Mouse (Mus musculus) erythroblast, adult 5-6 weeks (primary cell): ENCODE data around the gene Tbc1d10b. TPM values are rescaled to one million over a fixed set of nuclear protein-coding genes. Genes with fewer than 3 reads are reported as not detected.
A peak's percentile ranks its signal among the peaks of the same experiment; 100 is the strongest.

Source experiments
- ATAC-seq: replicated peaks from 2 replicates; pipeline ENCODE4 v1.8.0; 2016; ENCODE audit warnings: moderate number of reproducible peaks, mild to moderate bottlenecking, moderate TSS enrichment, inconsistent platforms; ENCODE audit not compliant: poor library complexity, low FRiP score, severe bottlenecking
- total RNA-seq, 2 experiments: library from RNA; stranded (forward) in 1 of 2; stranded (reverse) in 1 of 2; fragments of 150-400 nt in 1 of 2; fragments of 200-764, 138-1000 nt in 1 of 2; gene quantifications; 2 replicates each; pipeline versions ENCODE4 v1.2.3 to v1.2.4; 2015 to 2017; ENCODE audit warnings: low replicate concordance in 2 of 2

The Tbc1d10b gene
- total RNA-seq, 2 experiments from 2014 or later: 8.1 to 77.5 TPM

DNA sequence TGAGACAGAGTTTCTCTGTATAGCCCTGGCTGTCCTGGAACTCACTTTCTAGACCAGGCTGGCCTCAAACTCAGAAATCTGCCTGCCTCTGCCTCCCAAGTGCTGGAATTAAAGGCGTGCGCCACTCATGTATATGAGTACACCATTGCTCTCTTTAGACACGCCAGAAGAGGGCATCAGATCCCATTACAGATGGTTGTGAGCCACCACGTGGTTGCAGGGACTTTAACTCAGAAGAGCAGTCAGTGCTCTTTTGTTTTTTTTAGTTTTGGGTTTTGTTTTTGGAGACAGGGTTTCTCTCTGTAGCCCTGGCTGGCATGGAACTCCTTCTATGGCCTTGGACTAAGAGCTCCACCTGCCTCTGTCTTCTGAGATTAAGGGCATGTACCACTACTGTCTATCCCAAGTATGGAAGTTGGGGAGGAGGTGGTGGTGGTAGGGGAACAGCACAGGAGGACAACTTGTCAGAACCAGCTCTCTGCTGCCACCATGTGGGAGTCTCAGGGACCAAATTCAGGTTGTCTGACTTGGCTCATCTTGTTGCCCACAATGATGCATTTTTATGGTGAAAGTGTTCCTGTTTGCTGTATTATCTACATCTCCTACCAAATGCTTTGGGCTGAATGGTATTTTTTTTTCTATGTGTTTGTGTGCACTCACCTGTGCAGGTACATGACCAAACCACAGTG, 20.5 kb upstream of the Tbc1d10b start:
- ATAC-seq: peak; percentile 63

DNA sequence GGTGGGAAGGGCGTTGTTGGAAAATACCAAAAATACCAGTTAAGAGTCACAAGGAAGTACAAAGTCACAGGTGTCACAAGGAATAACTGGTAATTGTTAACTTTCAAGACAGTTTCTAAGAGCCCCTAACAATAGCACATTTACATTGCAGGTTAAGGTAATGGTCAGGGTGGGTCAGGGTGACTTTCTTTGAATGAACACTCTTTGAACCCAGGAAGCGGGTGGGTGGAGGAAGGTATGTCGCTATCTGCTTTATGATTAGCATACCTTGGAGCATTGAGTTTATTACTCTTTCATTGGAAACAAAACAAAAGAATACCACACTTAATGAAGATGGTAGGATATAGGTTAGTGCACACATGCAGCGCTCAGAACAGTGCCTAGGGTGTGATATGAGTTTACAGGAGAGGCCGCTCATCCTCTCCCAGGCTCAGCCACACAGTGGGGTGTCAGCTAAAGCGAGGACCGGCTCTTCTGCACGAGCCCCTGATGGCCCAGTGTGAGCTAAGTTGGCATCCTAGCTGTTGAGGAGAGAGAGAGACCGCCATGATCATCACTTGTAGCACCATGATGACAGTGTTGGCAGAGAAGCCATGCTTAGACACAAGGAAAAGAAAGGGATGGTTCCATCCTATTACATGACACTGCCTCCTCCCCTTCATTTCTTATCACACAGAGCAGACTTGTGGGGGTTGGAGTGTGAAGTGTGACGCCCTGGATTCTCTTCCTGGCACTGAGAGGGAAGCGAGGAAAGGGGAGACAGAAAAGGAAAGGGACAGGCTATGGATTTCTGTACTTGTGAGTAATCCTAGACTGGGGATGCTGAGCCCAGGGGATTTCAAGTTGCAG, 17.1 kb upstream of the Tbc1d10b start:
- ATAC-seq: peak; percentile 79

DNA sequence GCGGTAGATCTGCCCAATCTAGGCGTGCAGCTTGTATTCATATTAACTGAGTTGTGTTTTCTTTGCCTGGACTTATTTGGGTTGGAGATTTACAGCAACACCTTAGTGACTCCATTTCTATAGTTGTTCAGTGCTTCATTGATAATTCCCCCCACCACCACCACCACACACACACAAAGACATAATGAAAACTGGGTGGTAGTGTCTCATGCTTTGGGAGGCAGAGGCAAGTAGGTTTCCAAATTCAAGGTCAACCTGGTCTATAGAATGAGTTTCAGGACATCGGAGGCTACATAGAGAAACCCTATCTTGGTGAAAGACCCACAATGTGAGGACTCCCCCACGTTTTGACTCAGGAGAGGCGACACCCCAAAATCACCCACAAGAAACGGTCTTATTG, 16.3 kb upstream of the Tbc1d10b start:
- no peak for ATAC-seq

DNA sequence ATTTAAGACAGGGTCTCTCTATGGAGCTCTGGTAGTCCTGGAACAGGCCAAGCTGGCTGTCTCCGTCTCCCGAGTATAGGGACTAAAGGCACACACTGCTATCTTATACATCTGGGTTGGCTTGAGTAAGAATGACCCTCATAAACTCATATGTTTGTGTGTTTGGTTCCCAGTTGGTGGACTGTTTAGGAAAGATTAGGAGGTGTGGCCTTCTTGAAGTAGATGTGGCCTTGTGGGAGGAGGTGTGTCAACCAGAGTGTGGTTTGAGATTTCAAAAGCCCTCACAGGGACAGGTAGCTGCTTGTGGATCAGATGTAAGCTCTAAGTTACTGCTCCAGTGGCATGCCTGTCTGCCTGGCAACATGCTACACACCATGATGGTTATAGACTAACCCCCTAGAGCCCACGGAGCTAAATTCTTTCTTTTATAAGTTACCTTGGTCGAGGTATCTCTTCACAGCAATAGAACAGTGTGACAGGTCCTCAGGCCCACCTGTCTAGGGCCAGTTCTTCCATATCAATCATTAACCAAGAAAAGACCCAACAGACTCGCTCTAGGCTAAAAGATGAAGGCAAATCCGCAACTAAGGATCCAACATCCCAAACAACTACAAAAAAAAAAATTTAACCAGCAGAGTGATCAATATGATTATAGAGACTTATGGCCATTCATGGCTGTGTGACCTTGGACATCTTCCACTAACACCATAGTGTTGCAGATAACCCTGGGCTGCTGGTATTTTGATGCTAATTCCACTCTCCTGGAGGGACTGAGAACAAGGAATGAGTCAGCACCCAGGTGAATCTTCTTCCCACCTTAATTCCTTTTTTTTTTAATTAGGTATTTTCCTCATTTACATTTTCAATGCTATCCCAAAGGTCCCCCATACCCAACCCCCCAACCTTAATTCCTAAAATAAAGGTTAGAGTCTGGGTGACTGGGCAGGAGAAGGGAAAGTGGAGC, 15.5 kb upstream of the Tbc1d10b start:
- peak; percentile 75 for ATAC-seq

DNA sequence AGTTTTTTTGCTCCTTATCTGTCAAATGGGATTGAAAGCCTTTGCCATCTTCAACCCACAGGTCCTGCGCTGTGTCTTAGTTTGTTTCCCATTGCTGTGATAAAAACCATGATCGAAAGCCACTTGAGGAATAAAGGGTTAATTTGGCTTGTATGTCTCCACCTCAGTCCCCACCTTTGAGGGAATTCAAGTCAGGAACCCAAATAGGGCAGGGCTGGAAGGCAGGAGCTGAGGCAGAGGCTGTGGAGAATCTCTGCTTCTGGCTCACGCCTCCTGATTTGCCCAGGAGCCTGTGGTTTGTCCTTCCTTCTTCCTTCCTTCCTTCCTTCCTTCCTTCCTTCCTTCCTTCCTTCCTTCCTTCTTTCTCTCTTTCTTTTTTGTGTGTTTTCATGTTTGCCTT, 14.8 kb upstream of the Tbc1d10b start:
- ATAC-seq: no peak

DNA sequence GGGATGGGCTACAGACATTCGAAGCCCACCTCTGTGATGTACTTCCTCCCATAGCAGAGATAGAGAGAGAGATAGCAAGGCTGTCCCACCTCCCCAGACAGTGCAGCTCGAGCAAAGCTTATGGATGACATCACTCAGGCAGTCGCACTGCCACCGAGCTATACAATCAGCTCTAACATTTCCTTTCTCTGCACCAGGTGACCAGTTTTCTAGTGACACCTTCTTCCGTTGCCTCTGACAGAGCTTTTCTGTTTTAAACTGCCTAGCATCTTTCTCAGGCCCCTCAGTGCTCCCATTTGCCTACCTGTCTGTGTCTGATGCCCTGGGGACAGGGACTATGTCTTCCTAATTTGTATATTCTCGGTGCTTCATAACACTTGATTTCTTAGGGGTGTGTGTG, 12.2 kb upstream of the Tbc1d10b start:
- no peak for ATAC-seq

DNA sequence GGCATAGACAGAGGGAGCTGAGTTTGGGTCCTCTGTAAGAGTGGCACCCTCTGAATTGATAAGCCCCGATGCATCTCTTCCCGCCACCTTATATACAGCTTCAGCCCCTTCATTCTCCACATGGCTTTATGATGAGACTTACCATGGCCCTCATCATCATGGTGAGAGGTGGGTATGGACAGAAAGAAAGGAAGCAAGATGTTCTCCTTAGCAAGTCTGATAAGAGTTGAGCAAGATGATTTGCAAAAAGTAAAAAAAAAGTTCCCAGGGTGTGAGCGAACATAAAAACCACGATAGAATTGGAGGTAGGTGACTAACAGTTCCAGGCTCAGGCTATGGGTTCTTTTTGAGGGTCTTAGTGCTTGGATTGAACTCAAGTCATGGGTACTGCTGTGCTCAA, 10.4 kb upstream of the Tbc1d10b start:
- ATAC-seq: peak; percentile 52

DNA sequence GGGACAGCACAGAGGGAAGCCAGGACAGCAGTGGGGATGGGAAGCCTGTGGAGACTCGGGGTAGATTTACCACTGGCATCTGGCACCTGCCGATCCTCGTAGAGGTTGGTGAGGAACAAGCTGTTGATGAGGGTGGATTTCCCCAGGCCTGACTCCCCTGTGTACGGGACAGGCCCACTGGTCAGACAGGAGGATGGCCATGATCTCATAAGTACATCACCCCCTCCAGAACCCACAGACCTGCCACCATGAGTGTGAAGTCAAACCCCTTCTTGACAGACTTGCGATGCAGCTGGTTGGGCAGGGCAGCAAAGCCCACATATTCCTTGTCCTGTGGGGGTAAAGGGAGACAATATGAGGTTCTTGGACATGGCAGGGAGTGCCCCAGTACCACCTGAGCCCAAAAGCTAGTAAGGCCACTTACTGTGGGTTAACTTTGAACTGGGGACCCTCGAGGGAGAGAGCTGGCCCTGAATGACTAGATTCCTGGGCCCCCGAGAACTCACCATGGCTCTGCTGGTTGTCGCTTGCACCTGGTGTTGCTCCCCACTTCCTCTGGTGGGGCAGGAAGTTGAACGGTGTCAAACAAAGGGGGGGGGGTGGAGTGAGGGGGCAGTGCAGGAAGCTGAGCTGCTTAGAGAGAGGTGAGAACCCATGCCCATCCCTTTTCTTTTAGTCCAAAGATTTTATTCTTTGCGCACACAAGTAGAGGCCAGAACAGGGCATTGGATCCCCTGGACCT, 9.8 kb upstream of the Tbc1d10b start:
- ATAC-seq: no peak

DNA sequence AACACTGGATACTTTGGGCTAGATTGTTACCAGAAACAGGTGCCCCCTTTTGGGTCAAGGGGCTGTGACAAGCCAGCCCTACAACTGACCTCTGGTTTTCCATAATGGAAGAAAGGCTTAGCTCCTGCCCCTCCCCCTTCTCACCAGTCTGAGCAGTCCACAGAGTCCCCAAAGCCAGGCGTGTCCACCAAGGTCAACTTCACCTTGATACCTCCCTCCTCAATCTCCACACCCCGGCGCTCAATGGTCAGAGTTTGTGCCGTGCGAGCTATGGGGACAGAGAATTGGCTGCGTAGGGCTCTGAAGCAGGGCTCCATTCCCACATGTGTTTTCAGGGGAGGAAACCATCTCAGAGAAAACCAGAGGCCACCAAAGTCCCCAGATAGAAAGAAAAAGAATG, 9.2 kb upstream of the Tbc1d10b start:
- no peak for ATAC-seq

DNA sequence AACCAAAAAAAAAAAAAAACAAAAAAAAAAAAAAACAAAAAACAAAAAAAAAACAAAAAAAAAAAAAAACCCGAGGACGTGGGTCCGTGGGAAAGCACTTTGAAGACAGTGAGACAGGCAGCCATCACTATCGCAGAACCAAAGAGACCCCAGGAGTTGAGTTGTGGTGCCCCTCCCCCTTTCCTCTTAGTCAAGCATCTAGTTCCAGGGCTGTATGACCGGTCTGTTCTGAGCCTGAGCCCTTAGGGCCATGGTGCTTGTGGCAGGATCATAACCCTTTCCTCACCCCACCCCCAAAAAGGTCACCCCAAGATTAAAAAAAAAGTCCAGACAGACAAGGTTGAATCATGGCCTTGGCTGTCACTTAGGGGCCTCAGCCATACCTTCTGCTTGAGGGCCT, 8.0 kb upstream of the Tbc1d10b start:
- ATAC-seq: no peak

DNA sequence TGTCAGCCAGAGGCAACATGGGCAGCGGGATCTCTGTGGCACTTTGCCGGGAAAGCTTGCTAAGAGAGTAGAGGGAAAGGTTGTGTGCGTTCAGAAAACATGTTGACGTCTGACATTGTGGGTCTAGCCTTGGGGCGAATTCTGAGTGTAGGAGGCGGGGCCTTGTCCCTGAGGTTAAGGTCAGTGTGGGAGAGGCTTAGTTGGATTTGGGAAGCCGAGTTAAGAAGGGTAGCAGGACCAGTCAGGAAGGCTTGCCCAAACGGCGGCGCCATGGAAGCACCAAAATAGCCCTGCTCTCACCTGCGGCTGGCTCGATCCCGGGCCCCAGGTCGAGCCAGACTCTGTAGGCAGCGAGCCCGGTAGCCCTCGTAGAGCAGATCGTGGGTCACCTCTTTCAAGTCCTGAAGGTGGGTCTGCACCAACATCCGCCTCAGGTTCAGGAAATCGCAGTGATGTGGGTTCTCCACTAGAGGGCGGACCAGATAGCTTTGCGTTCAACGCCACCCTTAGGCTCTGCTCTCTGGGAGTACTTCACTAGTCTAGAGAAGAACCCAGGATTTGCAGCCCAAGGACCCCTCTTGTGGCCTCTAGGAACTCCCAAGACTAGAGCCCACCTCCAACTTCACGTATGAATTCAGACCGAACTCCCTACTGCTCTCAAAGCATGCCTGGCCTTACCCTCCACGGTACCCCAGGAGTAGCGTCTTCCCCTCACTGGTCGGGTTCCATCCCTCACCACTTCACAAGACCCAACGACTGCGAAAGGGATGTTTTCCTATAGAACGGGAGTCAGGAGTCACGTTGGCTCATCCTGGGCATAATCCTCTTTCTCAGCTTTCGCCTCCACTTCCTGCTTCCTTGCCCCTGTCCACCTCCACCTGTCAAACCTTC, 7.0 kb upstream of the Tbc1d10b start:
- ATAC-seq: peak; percentile 65

DNA sequence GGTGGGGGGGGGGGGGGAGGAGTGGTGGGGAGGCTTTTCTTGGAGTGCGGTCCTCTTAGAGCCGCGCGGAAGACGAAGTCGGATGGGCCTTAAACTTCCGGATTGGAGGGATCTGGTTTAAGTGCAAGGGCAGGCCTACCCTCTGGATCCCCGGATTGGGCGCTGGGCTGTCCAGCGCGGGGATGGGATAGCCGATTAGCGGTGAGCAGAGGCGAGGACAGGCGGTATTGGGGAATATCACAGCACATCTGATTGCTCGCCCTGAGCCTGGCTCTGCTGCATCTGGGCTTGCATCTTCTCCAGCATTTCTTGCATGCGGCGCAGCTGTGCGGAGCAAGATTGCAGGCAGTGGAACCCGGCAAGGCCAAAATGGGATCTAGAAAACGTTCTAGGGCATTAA, 6.3 kb upstream of the Tbc1d10b start:
- ATAC-seq: no peak

DNA sequence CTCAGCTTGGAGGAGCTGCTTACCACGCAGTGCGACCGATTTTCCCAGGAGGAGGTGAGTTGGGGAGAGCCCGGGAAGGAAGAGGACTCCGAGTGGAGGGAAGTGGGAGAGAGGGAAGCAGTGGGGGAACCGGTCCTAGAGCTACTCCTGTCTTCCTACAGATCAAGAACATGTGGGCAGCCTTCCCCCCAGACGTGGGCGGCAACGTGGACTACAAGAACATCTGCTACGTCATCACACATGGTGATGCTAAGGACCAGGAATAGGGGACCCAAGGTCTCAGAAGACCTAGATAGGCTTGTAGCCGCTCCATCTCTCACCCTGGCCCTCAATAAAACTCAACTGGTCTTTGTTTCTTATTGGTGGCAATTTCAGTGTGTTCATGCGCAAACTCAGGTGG, 5.7 kb upstream of the Tbc1d10b start:
- no peak for ATAC-seq

DNA sequence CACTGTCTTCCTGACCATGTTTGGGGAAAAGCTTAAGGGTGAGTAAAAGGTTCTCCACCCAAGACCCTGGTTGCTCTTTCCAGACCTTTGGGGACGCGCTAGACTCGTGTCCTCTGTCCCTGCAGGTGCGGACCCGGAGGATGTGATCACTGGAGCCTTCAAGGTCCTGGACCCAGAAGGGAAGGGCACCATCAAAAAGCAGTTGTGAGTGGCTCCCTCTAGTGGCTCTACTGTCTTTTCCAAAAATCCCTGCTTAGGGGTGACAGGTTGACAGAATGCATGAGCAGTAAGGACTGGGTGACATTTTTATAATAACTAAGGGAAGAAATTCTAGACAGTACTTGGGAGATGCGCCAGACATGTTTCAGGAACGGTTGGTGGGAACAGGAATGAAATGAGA, 5.2 kb upstream of the Tbc1d10b start:
- peak; percentile 30; the same call in 1 of the 2 replicates for ATAC-seq

DNA sequence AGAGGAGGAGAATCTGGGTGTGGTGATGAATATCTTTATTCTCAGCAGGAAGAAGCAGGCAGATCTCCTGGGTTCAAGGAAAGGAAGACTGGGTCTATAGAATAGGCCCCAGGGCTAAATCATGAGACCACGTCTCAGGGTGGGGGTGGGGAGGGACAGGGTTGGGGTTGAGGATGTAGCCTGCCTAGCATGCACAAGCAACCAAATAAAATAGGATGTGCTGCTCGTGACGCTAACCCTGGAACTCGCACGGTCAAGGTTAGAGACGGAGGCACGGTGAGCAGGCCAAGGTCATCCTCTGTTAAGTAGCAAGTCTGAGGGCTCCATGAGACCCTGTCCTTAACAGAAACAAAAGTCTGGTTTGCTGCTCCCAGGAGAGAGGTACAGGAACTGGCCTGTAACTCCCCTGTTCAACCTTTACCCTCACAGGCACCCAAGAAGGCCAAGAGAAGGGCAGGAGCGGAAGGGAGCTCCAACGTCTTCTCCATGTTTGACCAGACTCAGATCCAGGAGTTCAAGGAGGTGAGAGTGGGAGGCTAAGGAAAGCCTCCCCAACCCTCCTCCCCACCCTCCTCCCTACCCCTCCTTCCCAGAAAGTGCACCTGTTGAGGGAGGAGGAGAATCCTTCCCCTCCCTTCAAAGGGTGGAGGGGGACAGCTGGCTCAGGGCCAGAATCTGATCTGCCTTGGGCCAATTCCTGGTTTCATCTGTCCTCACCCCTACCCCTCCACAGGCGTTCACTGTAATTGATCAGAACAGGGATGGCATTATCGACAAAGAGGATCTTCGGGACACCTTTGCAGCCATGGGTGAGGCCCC, 4.4 kb upstream of the Tbc1d10b start:
- ATAC-seq: no peak

DNA sequence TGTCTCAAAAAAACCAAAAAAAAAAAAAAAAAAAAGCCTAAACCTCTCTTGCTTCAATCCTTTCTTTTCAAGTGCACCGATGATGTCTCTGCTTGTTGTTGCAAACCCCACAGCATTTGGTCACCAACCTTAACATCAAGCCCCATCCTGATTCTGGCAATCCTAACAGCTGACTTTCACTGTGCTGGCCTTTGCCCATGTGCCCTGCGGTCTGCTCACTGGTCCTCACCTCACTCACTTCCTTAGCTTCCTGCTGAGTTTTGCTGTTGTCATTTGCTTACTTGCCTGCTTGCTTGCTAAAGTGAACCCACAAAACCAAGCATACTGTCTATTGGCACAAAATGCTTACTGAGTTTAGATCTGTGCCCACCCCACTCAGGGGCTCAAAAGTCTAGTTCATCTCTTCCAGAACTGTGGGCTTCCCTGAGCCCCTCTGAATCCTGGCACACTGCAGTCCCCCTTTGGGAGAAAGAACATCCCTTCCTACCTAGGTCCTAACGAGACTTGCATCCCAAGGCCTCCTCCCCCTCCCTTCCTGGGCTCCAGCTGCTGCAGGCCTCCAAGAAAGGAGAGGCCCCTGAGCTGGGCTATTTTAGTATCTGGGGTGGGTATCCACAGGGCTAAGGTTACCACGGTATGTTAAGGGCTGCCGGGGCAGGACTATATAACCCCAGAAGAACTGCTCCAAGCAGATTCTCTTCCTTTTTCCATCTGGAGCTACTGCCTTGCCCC, 2.9 kb upstream of the Tbc1d10b start:
- ATAC-seq: no peak

DNA sequence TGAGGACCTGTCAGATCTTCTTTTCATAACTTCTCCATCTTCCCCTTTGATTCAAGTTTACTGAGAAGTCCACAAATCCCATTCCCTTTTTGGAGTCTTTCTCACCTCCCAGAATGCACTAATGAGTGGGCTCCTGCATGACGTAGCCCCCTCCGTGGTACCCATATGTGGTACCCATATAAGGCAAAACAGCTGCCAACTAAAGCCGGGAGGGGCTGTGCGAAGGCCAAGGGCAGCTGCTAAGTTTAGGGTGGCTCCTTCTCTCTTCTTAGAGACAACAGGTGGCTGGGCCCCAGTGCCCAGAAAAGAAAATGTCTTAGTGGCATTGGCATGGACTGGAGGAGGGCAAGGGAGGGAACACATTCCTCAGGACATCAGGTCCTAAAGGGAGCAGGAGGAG, 2.0 kb upstream of the Tbc1d10b start:
- no peak for ATAC-seq
